Mouse (Mus musculus) CH12.LX (cell line): ENCODE measurements around the gene Gpr155.

Source experiments
- CHD2 ChIP-seq: IDR thresholded peaks from 2 replicates; pipeline ENCODE4 v1.6.1; 2011; ENCODE audit warnings: low read length, improper control_type of control experiment
- MAX ChIP-seq: IDR thresholded peaks from 2 replicates; pipeline ENCODE4 v1.6.1; 2011; ENCODE audit warnings: low read length, improper control_type of control experiment
- MYC ChIP-seq: IDR thresholded peaks from 2 replicates; pipeline ENCODE4 v1.6.1; 2011; ENCODE audit warnings: low read depth, mild to moderate bottlenecking, improper control_type of control experiment, low read length
- SMC3 ChIP-seq: IDR thresholded peaks from 2 replicates; pipeline ENCODE4 v1.6.1; 2011; ENCODE audit warnings: low read depth, low read length, improper control_type of control experiment
- ZNF384 ChIP-seq: IDR thresholded peaks from 2 replicates; pipeline ENCODE4 v1.6.1; 2012; ENCODE audit warnings: low read depth, low read length, improper control_type of control experiment, inconsistent platforms

GRCm38 (mm10) chr2:73306006-73306405 is 80.4 kb downstream of the Gpr155 start:
- no peak for TF ChIP-seq SMC3
- TF ChIP-seq MAX = no peak
- TF ChIP-seq MYC = no peak
- TF ChIP-seq ZNF384 = no peak
- no peak for TF ChIP-seq CHD2
